Mouse (Mus musculus) frontal cortex, postnatal 36 days (tissue): Measurements from ENCODE around the gene Gm1043.

Experiments used
- DNase-seq, 2 experiments: peaks; one replicate each; pipeline ENCODE4 v3.0.0; 2022; ENCODE audit warnings: low spot score in 2 of 2

Gene Gm1043

GRCm38 (mm10) chr5:37242360-37243168, 157.4 kb downstream of the Gm1043 start:
- DNase-seq = no peak

GRCm38 (mm10) chr5:37243169-37243886, 158.2 kb downstream of the Gm1043 start:
- peak in 1 of 2 experiments; percentile 45 for DNase-seq

- peak; percentile 74 to 80 for DNase-seq
These were observed 159.0 kb downstream of the Gm1043 start for GRCm38 (mm10) chr5:37244161-37244560.

- no peak for DNase-seq
These were observed 159.6 kb downstream of the Gm1043 start for GRCm38 (mm10) chr5:37244666-37245242.

GRCm38 (mm10) chr5:37245651-37246050, 160.5 kb downstream of the Gm1043 start:
- peak; percentile 74 to 80 for DNase-seq

GRCm38 (mm10) chr5:37246138-37246910, 161.2 kb downstream of the Gm1043 start:
- DNase-seq = no peak

GRCm38 (mm10) chr5:37247456-37247855, 162.3 kb downstream of the Gm1043 start:
- DNase-seq = no peak

GRCm38 (mm10) chr5:37248870-37249269, 163.7 kb downstream of the Gm1043 start:
- no peak for DNase-seq

GRCm38 (mm10) chr5:37251596-37251995, 166.4 kb downstream of the Gm1043 start:
- no peak for DNase-seq

GRCm38 (mm10) chr5:37252101-37252804, 167.1 kb downstream of the Gm1043 start:
- peak in 1 of 2 experiments; percentile 73 for DNase-seq

- DNase-seq = no peak
These were observed 169.4 kb downstream of the Gm1043 start for GRCm38 (mm10) chr5:37254523-37254922.

- DNase-seq = no peak
These were observed 171.7 kb downstream of the Gm1043 start for GRCm38 (mm10) chr5:37256823-37257222.

GRCm38 (mm10) chr5:37257243-37257642, 172.1 kb downstream of the Gm1043 start:
- DNase-seq = no peak

- DNase-seq = no peak
These were observed 176.6 kb downstream of the Gm1043 start for GRCm38 (mm10) chr5:37261734-37262133.

- no peak for DNase-seq
These were observed 178.6 kb downstream of the Gm1043 start for GRCm38 (mm10) chr5:37263816-37264215.
